Mouse (Mus musculus) liver, embryonic 16.5 days (tissue): Measurements from ENCODE around the gene Pcgf2. TPM values are rescaled to one million over a fixed set of nuclear protein-coding genes. Genes with fewer than 3 reads are reported as not detected.

Experiments used
- ATAC-seq: fragments of 200-750 bp; cut with Nextera tagmentation; 2 replicates; pipeline ENCODE4 v1.8.0; 2017; ENCODE audit warnings: low read depth, mild to moderate bottlenecking, moderate number of reproducible peaks, moderate library complexity
- H3K27ac ChIP-seq: fragments of 300-500 bp; sonication (generic); 2 replicates; pipeline ENCODE4 v1.5.1; 2014; ENCODE audit warnings: mild to moderate bottlenecking, low read length
- H3K27me3 ChIP-seq: fragments of 300-500 bp; sonication (generic); 2 replicates; pipeline ENCODE4 v1.6.1; 2014; ENCODE audit warnings: low read depth, low read length, mixed read lengths; ENCODE audit not compliant: control insufficient read depth, insufficient read depth
- H3K36me3 ChIP-seq: fragments of 300-500 bp; sonication (generic); 2 replicates; pipeline ENCODE4 v1.6.1; 2014; ENCODE audit warnings: mild to moderate bottlenecking; ENCODE audit not compliant: control insufficient read depth, insufficient read depth
- H3K4me1 ChIP-seq: fragments of 300-500 bp; sonication (generic); 2 replicates; pipeline ENCODE4 v1.6.1; 2014; ENCODE audit warnings: low read depth, low read length, mixed read lengths; ENCODE audit not compliant: control insufficient read depth
- H3K4me2 ChIP-seq: fragments of 300-500 bp; sonication (generic); 2 replicates; pipeline ENCODE4 v1.6.1; 2014; ENCODE audit warnings: low read depth, low read length, mixed read lengths
- H3K4me3 ChIP-seq: fragments of 300-500 bp; sonication (generic); 2 replicates; pipeline ENCODE4 v1.5.1; 2014; ENCODE audit warnings: low read depth, mild to moderate bottlenecking, low read length
- H3K9ac ChIP-seq: fragments of 300-500 bp; sonication (generic); 2 replicates; pipeline ENCODE4 v1.6.1; 2014; ENCODE audit warnings: low read depth, low read length
- H3K9me3 ChIP-seq: fragments of 300-500 bp; sonication (generic); replicated peaks from 2 replicates; pipeline ENCODE4 v1.6.1; 2016; ENCODE audit warnings: low read length; ENCODE audit not compliant: control insufficient read depth
- WGBS: fragments of 180-500 bp; shearing (Covaris S2); extraction: QIAGEN DNeasy Blood & Tissue Kit; methylation state at CpG from one replicate; pipeline ENCODE4 v1.1.7; 2014; ENCODE audit not compliant: insufficient replicate concordance; 5-methylcytosine and 5-hydroxymethylcytosine counted together
- polyA plus RNA-seq: library from polyadenylated mRNA; unstranded; fragments of >200 nt; fragmentation: Nextera tagmentation; extraction: Ambion mirVana; gene quantifications from 2 replicates; pipeline ENCODE4 v1.2.1, GENCODE M21; 2015

Pcgf2 gene
- polyA plus RNA-seq, 1 experiment from 2014 or later, result 2.1 TPM

- H3K9me3 ChIP-seq, result no peaks in the 10 kb centered on the region
- H3K36me3 ChIP-seq, result peaks cover 5% of the 10 kb centered on the region
- no peak overlapping the region for H3K9ac ChIP-seq
- no peak overlapping the region for H3K4me3 ChIP-seq
- H3K27me3 ChIP-seq, result no peaks in the 10 kb centered on the region
- no peaks in the 10 kb centered on the region for H3K4me1 ChIP-seq
- WGBS, result 53% methylated on average over 7 of the region's 7 CpGs
- H3K4me2 ChIP-seq, result no peak overlapping the region
- no peak for ATAC-seq
- no peak overlapping the region for H3K27ac ChIP-seq
Measured at GRCm38 (mm10) chr11:97728311-97728710, 28.0 kb upstream of the Pcgf2 start.

- Histone ChIP-seq H3K27ac (no peak overlapping the region), H3K9ac (no peak overlapping the region), H3K27me3 (no peaks in the 10 kb centered on the region), H3K4me1 (no peaks in the 10 kb centered on the region; the same call in 1 of the 2 replicates), H3K4me2 (no peak overlapping the region), H3K9me3 (no peaks in the 10 kb centered on the region), H3K36me3 (peaks cover 28% of the 10 kb centered on the region), H3K4me3 (no peak overlapping the region)
- WGBS, result 49% methylated on average over 7 of the region's 7 CpGs
- peak; percentile 58; the same call in 1 of the 2 replicates for ATAC-seq
Measured at GRCm38 (mm10) chr11:97723709-97724108, 23.4 kb upstream of the Pcgf2 start.

GRCm38 (mm10) chr11:97721338-97721737 is 21.0 kb upstream of the Pcgf2 start:
- Histone ChIP-seq H3K4me1 (no peaks in the 10 kb centered on the region; the same call in 1 of the 2 replicates), H3K27me3 (no peaks in the 10 kb centered on the region), H3K27ac (no peak overlapping the region), H3K9ac (no peak overlapping the region), H3K4me3 (no peak overlapping the region), H3K36me3 (peaks cover 28% of the 10 kb centered on the region), H3K9me3 (no peaks in the 10 kb centered on the region), H3K4me2 (no peak overlapping the region)
- WGBS, result 71% methylated on average over 4 of the region's 4 CpGs
- no peak for ATAC-seq

GRCm38 (mm10) chr11:97719041-97719440 is 18.7 kb upstream of the Pcgf2 start:
- no peak for ATAC-seq
- Histone ChIP-seq H3K9me3 (no peaks in the 10 kb centered on the region), H3K36me3 (peaks cover 23% of the 10 kb centered on the region), H3K27ac (peak overlapping the region; percentile 62; the same call in 1 of the 2 replicates), H3K4me2 (no peak overlapping the region), H3K9ac (no peak overlapping the region), H3K4me1 (no peaks in the 10 kb centered on the region; the same call in 1 of the 2 replicates), H3K27me3 (no peaks in the 10 kb centered on the region), H3K4me3 (no peak overlapping the region)
- 65% methylated on average over 4 of the region's 4 CpGs for WGBS

GRCm38 (mm10) chr11:97718281-97718860 is 18.1 kb upstream of the Pcgf2 start:
- peak; percentile 42 for ATAC-seq
- Histone ChIP-seq H3K4me3 (no peak overlapping the region), H3K27ac (peak overlapping the region; percentile 62), H3K9ac (no peak overlapping the region), H3K27me3 (no peaks in the 10 kb centered on the region), H3K36me3 (peaks cover 23% of the 10 kb centered on the region), H3K9me3 (no peaks in the 10 kb centered on the region), H3K4me1 (no peaks in the 10 kb centered on the region; the same call in 1 of the 2 replicates), H3K4me2 (no peak overlapping the region)
- 47% methylated on average over 15 of the region's 15 CpGs for WGBS

- 73% methylated on average over 26 of the region's 26 CpGs for WGBS
- Histone ChIP-seq H3K4me2 (no peak overlapping the region), H3K27ac (peak overlapping the region; percentile 62), H3K9ac (no peak overlapping the region), H3K36me3 (peaks cover 21% of the 10 kb centered on the region), H3K4me1 (no peaks in the 10 kb centered on the region; the same call in 1 of the 2 replicates), H3K27me3 (no peaks in the 10 kb centered on the region), H3K9me3 (no peaks in the 10 kb centered on the region), H3K4me3 (no peak overlapping the region)
- no peak for ATAC-seq
Measured at GRCm38 (mm10) chr11:97717369-97718280, 17.3 kb upstream of the Pcgf2 start.

GRCm38 (mm10) chr11:97716021-97716420 is 15.7 kb upstream of the Pcgf2 start:
- H3K4me2 ChIP-seq, result no peak overlapping the region
- H3K36me3 ChIP-seq, result peaks cover 9% of the 10 kb centered on the region
- no peaks in the 10 kb centered on the region for H3K9me3 ChIP-seq
- WGBS, result 80% methylated on average over 8 of the region's 8 CpGs
- H3K27ac ChIP-seq, result no peak overlapping the region
- H3K4me3 ChIP-seq, result no peak overlapping the region
- no peak overlapping the region for H3K9ac ChIP-seq
- H3K4me1 ChIP-seq, result no peaks in the 10 kb centered on the region; the same call in 1 of the 2 replicates
- H3K27me3 ChIP-seq, result no peaks in the 10 kb centered on the region
- ATAC-seq, result no peak

- Histone ChIP-seq H3K4me2 (no peak overlapping the region), H3K27me3 (no peaks in the 10 kb centered on the region), H3K36me3 (peaks cover 7% of the 10 kb centered on the region; the same call in 1 of the 2 replicates), H3K4me3 (no peak overlapping the region), H3K9me3 (no peaks in the 10 kb centered on the region), H3K4me1 (no peaks in the 10 kb centered on the region; the same call in 1 of the 2 replicates), H3K27ac (no peak overlapping the region), H3K9ac (no peak overlapping the region)
- peak; percentile 64 for ATAC-seq
- 73% methylated on average over 14 of the region's 14 CpGs for WGBS
Measured at GRCm38 (mm10) chr11:97714784-97715760, 14.8 kb upstream of the Pcgf2 start.
